Mouse (Mus musculus) heart, postnatal 36 days (tissue): Measurements from ENCODE around the gene Ankrd44. TPM values are rescaled to one million over a fixed set of nuclear protein-coding genes. Genes with fewer than 3 reads are reported as not detected.

Experiments
- DNase-seq, 2 experiments: peaks; one replicate each; pipeline ENCODE4 v3.0.0; 2021 to 2022
- intact Hi-C: fragments of 180-260 bp; cut with DNase I; formaldehyde crosslinking; loops from one replicate; pipeline ENCODE4 v1.15.1; 2025
- total RNA-seq, 2 experiments: library from RNA; stranded (reverse); gene quantifications; 2 replicates each; pipeline ENCODE4 v1.2.3; 2021

Ankrd44 gene
- total RNA-seq, 2 experiments from 2014 or later, result 13.2 to 15.7 TPM

GRCm38 (mm10) chr1:54898656-54899084 is 27.5 kb downstream of the Ankrd44 start:
- intact Hi-C loops, result loop anchor here (5.0 kb wide), 1 partner anchor 36 kb away; no protein-coding TSS in a partner anchor
- DNase-seq, result no peak

DNA sequence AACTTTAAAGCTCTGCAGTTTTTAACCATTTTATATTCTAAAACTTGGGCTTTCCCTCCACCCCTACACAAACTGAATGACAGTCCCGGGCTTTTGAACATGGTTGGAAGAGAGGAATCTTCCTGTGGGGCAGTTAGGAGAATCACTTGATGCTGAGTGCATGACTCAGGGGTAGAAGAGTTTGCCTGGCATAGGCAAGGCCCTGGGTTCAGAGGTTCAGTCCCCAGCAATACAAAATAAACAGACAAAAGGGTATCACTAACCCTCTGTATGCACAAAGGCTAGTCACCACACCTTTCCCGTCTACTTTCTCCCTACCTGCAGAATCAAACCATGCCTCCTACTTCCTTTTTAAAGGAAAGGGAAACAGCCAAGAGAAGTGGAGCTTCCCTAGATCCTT is 28.5 kb downstream of the Ankrd44 start:
- no peak for DNase-seq
- intact Hi-C loops, result loop anchor here (5.0 kb wide), 1 partner anchor 35 kb away; no protein-coding TSS in a partner anchor

DNA sequence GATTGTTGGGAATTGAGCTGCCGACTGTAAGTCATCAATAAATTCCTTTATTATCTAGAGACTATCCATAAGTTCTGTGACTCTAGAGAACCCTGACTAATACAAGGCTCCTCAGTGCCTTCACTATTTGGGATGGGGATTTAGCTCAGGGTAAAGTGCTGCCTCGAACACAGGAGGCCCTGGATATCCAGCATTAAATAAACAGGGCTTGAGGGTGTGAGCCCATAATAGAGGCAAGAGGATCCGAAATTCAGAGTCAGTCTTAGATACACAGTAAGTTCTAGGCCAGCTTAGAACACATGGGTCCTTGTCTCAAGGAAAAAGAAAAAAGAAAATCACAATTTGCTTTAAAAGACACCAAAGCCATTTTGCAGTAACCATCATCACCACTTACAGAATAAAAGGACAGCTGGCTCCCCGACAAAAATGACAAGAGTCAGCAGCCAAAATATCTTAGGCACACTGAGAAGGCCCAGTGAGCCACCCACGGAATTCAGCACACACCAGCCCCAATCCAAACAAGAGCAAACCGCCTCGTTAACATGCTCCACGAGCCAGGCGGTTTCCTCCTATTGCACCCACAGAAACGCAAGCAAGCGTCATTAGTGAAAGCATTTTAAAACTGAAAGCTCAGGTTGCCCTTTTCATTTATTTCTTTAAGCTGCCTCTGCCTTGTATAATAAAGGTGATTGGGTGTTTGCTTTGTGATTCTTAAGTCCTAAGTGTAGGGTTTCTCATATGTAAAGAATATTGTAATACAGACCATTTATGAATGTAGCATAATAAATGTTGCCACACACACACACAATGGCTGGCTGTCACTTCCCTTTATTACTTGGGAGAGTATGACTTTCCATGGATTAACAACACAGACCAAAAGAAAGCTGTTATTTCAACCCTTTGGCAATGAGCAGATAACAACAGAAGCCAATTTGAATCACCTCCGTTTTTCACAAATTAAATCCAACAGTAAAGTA is 29.8 kb downstream of the Ankrd44 start:
- no peak for DNase-seq
- intact Hi-C loops, result loop anchor here (5.0 kb wide), 1 partner anchor 34 kb away; no protein-coding TSS in a partner anchor

- intact Hi-C loops, result loop anchor here (5.0 kb wide), 2 partner anchors 34 to 51 kb away; no protein-coding TSS in a partner anchor
- no peak for DNase-seq
These were observed 37.7 kb downstream of the Ankrd44 start for GRCm38 (mm10) chr1:54888449-54888848.

DNA sequence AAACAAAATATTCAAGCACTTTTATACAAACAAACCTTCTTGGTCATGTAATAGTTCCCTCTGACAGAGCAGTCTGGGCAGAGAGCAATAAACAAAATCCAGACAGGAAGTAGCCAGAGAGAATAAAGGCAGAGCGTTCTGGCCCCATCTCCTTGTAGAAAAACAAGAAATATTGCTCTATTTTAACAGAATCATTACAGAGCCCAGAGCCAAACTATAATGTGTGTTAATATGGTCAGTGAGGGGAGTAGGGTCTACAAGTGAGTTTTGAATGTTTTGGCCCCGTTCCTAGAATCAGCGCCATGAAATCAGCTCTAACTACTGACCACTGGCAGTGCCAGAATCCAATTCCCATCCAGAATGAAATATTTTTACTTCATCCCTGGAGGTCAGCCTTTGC is 38.3 kb downstream of the Ankrd44 start:
- no peak for DNase-seq
- intact Hi-C loops, result loop anchor here (5.0 kb wide), 2 partner anchors 34 to 51 kb away; no protein-coding TSS in a partner anchor

DNA sequence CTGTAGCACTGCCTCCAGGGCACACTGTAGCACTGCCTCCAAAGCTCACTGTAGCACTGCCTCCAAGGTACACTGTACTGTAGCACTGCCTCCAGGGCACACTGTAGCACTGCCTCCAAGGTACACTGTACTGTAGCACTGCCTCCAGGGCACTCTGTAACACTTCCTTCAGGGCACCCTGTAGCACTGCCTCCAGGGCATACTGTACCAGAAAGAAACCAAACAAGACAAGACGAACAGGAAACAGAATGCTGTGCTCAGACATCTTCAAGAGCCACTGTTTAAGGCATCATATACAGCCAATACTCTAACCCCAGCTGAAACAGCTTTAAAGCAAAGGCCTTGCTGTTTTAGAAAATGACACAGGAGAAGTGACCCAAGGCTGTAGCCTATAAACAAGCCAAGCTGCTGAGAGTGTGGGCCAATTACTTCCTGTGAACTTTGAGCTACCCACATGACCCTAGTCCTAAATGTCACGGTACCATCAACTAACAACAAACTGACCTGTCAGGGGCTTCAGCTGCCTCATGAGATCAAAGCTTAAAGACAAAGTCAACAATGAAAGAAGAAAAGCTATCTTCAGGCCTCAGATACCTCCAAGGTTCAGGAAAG is 43.2 kb downstream of the Ankrd44 start:
- DNase-seq, result no peak
- intact Hi-C loops, result no loop called here

DNA sequence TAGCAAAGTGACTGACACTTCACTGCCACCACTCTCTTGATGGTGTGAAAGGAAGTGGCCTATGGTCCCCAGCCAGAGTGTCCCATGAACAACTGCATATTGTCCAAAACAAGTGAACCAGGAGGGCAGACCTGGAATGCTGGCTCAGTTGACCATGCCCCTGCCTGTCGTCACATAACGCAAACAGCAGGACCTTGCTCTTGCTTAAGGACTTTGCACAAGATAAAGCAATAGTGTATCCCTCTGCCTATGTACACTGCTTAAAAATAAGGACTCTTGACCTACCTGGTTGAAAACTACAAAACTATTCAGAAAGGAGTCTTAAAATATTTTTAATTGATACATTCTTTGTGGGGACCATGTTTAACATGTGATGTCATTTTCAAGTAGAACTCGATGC is 44.7 kb downstream of the Ankrd44 start:
- intact Hi-C loops, result no loop called here
- no peak for DNase-seq

- intact Hi-C loops, result no loop called here
- no peak for DNase-seq
These were observed 48.6 kb downstream of the Ankrd44 start for GRCm38 (mm10) chr1:54877423-54878073.

- intact Hi-C loops, result no loop called here
- no peak for DNase-seq
These were observed 49.2 kb downstream of the Ankrd44 start for GRCm38 (mm10) chr1:54877014-54877413.

DNA sequence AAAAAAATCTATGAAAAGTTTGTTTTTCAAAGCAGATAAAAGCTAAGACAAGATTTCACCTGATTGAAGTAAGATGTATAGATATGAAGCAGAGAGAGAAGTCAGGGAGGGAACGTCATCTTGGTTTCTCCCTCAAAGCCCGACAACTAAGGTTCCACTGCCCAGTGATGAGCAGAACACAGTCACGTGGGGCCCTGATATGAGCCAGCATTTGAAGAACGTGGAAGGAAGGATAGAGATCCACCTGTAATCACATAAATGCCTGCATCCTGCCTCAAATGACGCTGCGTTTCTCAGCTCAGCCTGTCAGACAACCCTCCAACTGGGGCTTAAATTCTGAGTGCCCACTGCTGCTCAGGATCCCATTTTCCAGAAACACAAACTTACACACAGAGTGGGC is 52.1 kb downstream of the Ankrd44 start:
- intact Hi-C loops, result no loop called here
- DNase-seq, result no peak

DNA sequence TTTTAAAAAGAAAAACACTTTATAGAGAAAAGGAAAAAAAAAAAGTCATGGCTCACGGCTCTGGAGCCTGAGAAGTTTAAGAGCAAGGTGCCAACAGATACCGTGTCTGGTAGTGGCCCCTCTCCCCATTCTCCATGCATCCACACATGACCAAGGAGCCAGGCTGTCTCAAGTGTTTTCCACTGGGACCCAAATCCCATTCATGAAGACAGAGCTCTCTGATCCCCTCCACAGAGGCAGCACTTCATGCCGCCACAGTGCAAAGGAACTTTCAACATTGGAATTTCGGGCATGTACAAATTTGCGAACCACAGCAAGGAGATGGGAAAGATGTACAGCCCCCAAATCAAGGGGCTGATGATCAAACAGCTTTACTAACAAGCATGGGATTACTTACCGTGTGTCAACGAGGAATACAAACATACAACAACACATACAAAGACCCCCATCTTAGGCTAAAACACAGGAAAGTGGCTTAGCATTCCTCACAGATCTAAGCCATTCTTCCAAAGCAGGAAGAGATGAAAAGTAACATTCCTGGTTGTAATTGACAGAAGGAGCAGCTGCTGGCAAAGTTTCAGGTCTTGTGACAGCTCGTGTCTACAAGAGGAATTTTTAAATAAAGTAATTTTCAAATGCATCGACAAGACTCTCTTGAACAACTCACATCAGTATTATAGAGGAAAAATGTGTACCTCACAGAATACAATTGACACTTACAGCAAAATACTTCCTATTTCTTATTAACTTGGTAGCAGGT is 53.1 kb downstream of the Ankrd44 start:
- DNase-seq, result no peak
- intact Hi-C loops, result no loop called here

DNA sequence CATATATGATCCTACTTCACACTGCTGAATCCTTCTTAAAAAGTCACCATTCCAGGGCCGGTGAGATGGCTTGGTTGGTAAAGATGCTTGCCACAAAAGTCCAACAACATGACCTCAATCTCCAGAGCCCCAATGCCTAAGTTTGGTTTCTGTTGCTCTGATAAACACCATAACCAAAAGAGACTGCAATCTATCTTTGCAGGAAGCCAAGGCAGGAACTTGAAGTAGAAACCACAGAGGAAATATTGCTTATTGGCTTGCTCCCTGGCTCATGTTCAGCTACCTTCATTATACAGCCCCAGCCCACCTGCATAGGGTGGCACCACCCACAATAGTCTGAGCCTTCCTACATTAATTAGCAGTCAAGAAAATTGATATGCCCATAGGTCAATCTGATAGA is 54.9 kb downstream of the Ankrd44 start:
- DNase-seq, result no peak
- intact Hi-C loops, result no loop called here

- no peak for DNase-seq
- intact Hi-C loops, result no loop called here
These were observed 55.6 kb downstream of the Ankrd44 start for GRCm38 (mm10) chr1:54870634-54871033.

DNA sequence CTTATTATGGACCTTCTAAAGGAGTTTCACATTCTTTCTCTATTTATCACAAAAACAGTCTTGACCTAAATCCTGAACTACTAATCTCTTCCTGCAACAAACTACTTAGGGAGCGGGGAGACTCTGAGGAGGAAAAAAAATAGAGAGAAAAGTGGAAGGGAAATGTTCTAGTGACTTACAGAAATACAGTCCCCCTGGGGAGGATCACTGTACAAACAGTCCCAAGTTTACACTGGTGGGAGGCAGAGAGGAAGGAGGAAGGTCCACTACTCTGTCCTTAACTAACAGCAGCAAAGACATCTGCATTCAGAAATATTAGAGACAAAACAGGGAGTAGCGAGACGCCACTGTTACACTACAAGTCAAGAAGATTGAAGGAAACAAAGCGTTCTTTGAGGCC is 59.0 kb downstream of the Ankrd44 start:
- no peak for DNase-seq
- intact Hi-C loops, result loop anchor here (5.0 kb wide), 1 partner anchor 35 kb away; no protein-coding TSS in a partner anchor

DNA sequence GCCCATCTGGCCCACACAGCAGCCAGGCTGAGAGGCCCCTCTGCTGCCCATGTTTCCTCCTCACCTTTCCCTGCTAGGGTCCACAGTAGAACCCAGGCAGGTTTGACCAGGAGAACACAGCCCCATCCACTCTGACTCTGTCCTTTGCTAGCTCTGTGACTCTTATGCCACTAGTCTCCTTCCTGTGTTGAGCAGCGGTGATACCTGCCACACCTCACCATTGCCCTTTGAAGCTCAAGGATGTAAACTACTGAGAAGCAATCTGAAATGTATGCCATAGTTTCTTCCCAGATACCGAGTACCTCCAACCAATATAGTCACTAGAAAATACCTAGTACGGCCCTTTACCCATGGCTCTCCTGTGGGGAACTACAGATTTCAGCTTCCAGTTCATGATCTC is 60.1 kb downstream of the Ankrd44 start:
- no peak for DNase-seq
- intact Hi-C loops, result loop anchor here (5.0 kb wide), 1 partner anchor 34 kb away; no protein-coding TSS in a partner anchor

DNA sequence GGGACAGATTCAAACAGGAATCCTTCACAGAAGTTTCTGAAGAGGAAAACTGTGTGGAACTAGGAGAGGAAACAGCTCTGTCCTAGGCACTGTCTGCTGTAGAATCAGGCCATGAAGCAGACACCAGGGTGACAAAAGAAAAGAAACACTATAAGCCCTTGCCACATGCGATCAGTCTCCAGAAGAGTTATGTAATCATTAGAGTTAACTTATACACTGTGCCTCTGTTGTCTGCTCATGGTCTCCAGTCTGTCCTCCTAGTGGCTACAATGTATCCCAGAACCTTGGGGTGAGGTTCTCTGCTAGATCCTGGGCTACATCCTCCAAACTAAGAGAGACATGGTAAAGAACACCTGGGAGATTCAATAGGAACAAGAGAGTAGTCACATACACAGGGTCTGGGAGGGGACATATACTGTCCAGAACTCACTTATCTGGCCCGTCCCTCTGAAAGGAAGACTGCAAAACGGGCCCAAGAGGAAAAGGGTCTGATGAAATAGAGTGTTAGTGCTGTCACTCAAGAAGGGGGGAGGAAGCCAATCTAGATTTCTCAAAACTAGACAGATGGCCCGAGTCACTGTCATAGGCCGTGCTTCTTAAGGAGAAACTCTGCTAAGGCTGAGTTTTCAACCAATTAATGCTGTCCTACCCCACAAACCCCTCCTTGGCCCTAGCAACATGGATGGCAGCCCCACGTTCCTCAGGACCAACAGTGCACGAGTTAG is 61.1 kb downstream of the Ankrd44 start:
- no peak for DNase-seq
- intact Hi-C loops, result loop anchor here (5.0 kb wide), 2 partner anchors 32 to 33 kb away; no protein-coding TSS in a partner anchor

- intact Hi-C loops, result loop anchor here (5.0 kb wide), 1 partner anchor 37 kb away; no protein-coding TSS in a partner anchor
- no peak for DNase-seq
These were observed 65.8 kb downstream of the Ankrd44 start for GRCm38 (mm10) chr1:54860361-54860760.

DNA sequence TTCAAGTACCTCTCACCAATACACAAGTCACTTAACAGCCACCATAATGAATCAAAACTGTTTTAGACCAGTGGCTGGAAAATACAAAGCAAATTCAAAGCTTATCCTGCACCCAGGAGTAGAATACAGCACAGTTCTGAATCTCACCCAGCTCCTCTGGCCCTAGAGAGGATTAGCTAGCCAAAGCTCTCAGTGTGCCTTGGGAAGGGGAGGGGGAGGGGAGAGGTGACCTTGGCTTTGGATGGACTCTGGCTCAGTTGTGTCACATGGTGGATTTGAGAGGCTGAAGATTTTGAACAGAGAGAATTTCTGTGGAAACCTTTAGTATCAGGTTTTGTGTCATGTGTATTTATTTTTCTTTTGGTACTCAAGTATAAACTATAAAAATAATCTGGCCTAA is 66.3 kb downstream of the Ankrd44 start:
- DNase-seq, result no peak
- intact Hi-C loops, result loop anchor here (5.0 kb wide), 1 partner anchor 37 kb away; no protein-coding TSS in a partner anchor

GRCm38 (mm10) chr1:54858898-54859297 is 67.3 kb downstream of the Ankrd44 start:
- no peak for DNase-seq
- intact Hi-C loops, result no loop called here
